Mouse (Mus musculus) G1E (cell line): ENCODE data around the gene Focad.

Source experiments
- CTCF ChIP-seq: IDR thresholded peaks from 2 replicates; pipeline ENCODE4 v1.5.1; 2012; ENCODE audit warnings: low read depth, low read length, inconsistent platforms, mixed read lengths
- POLR2AphosphoS5 ChIP-seq: IDR thresholded peaks from 2 replicates; pipeline ENCODE4 v1.6.1; 2012; ENCODE audit warnings: low read depth, low read length, inconsistent platforms; ENCODE audit not compliant: insufficient replicate concordance
- TAL1 ChIP-seq: conservative IDR thresholded peaks from 2 replicates; pipeline ENCODE4 v1.6.1; 2012; ENCODE audit warnings: low read depth, low read length, inconsistent platforms, mixed read lengths

DNA sequence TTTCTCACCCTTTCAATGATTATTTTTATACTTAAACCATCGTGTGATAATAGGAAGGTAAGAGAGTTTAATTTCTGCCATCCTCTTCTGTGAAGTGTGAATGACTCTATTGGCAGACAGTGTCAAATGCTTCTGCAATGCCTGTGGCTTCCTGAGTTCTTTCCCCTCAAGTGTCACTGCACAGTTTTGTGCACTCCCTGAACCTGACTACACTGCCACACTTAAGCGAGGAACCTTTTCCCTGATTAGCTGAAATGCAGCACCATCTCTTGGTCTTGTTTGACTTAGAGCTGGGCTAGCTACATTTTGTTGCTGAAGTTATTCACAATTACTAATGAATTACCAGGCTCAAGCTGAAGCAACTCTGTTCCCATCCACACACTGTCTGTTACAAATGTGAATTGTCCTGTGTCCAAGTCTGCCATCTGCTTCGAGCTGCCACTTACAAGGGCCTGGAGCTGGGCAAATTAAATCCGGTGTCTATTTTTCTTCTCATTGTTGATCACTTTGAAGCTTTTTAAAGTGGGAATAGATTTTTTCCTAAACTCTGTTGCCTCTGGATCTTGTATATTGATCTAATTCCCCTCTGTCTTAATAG lies 101.6 kb downstream of the Focad start:
- TF ChIP-seq CTCF (no peak), POLR2AphosphoS5 (no peak), TAL1 (no peak)
